Comparison of ENCODE assay signal across 36 mouse cellular contexts in genomic region chr9:70979171-70979570, GRCm38 (mm10). TPM values are rescaled to one million over a fixed set of nuclear protein-coding genes. Genes with fewer than 3 reads are reported as not detected.
"Had no signal": no experiment of that assay in that cellular context is flagged by ENCODE, and none has a peak within 500 bp of the region (broad histone marks: within the 10 kb centered on the region; RNA-seq: fewer than 3 reads in every experiment).

No protein-coding gene starts in this region.

- H3K4me1 ChIP-seq: heart, embryonic 12.5 days; heart, embryonic 13.5 days; heart, embryonic 15.5 days; hindbrain, embryonic 10.5 days; hindbrain, embryonic 12.5 days; hindbrain, embryonic 13.5 days; hindbrain, embryonic 15.5 days; intestine, embryonic 15.5 days; kidney, embryonic 15.5 days had no signal

- ATAC-seq: hindbrain, embryonic 16.5 days; hindbrain, postnatal 0 days; inflammation-experienced regulatory T-cells, adult 6 months; intestine, embryonic 15.5 days; intestine, embryonic 16.5 days; intestine, postnatal 0 days had no signal

- H3K27ac ChIP-seq: heart, embryonic 13.5 days; heart, embryonic 15.5 days; hindbrain, embryonic 10.5 days; hindbrain, embryonic 12.5 days; hindbrain, embryonic 13.5 days; hindbrain, embryonic 14.5 days; hindbrain, embryonic 15.5 days; hindbrain, postnatal 0 days; intestine, embryonic 15.5 days; kidney, embryonic 15.5 days; kidney, postnatal 0 days; layer of hippocampus, adult 2 months; left cerebral cortex, adult 2 months had no signal

- H3K36me3 ChIP-seq: heart, embryonic 12.5 days; heart, embryonic 13.5 days; heart, embryonic 15.5 days; hindbrain, embryonic 10.5 days; hindbrain, embryonic 12.5 days; hindbrain, embryonic 13.5 days; hindbrain, embryonic 15.5 days; intestine, embryonic 15.5 days; kidney, embryonic 15.5 days had no signal

- H3K9ac ChIP-seq: heart, embryonic 12.5 days; heart, embryonic 13.5 days; heart, embryonic 15.5 days; hindbrain, embryonic 12.5 days; hindbrain, embryonic 13.5 days; hindbrain, embryonic 14.5 days; hindbrain, embryonic 15.5 days; intestine, embryonic 15.5 days; kidney, embryonic 15.5 days had no signal

- H3K9me3 ChIP-seq: heart, embryonic 13.5 days; heart, embryonic 15.5 days; hindbrain, embryonic 10.5 days; hindbrain, embryonic 12.5 days; hindbrain, embryonic 15.5 days; intestine, embryonic 15.5 days; kidney, embryonic 15.5 days had no signal

- H3K27me3 ChIP-seq: heart, embryonic 12.5 days; heart, embryonic 13.5 days; heart, embryonic 15.5 days; hindbrain, embryonic 12.5 days; hindbrain, embryonic 13.5 days; hindbrain, embryonic 15.5 days; intestine, embryonic 15.5 days; kidney, embryonic 15.5 days had no signal

- H3K4me2 ChIP-seq: heart, embryonic 12.5 days; heart, embryonic 13.5 days; heart, embryonic 15.5 days; hindbrain, embryonic 12.5 days; hindbrain, embryonic 13.5 days; hindbrain, embryonic 14.5 days; hindbrain, embryonic 15.5 days; intestine, embryonic 15.5 days; kidney, embryonic 15.5 days had no signal

- H3K4me3 ChIP-seq: heart, embryonic 12.5 days; heart, embryonic 13.5 days; heart, embryonic 15.5 days; hindbrain, embryonic 10.5 days; hindbrain, embryonic 12.5 days; hindbrain, embryonic 13.5 days; hindbrain, embryonic 15.5 days; intestine, embryonic 15.5 days; kidney, embryonic 15.5 days; layer of hippocampus, adult 2 months; left cerebral cortex, adult 2 months had no signal

- DNase-seq: heart, postnatal 10 days; heart, postnatal 14 days; heart, postnatal 36 days; kidney, adult 11 months; kidney, adult 18-20 months; kidney, adult 2 months; kidney, adult 8-10 months; kidney, adult 9 months; kidney, postnatal 10 days; kidney, postnatal 14 days; kidney, postnatal 25 days; kidney, postnatal 36 days; kidney, postnatal 4 days; layer of hippocampus, adult 9-11 months; layer of hippocampus, postnatal 36 days had no signal

RNA-seq across cellular contexts. Expression of gene Lipc, which starts 27.1 kb away (rescaled TPM):
- total RNA-seq: heart, postnatal 36 days; hindbrain, postnatal 0 days; left cerebral cortex, adult 18-20 months had no signal
- polyA plus RNA-seq: hindbrain, embryonic 10.5 days; hindbrain, embryonic 11.5 days; hindbrain, embryonic 13.5 days; hindbrain, embryonic 15.5 days; inflammation-experienced regulatory T-cells, adult 6 months; intestine, embryonic 14.5 days; intestine, postnatal 0 days had no signal
